19 mouse cellular contexts compared by ENCODE assay signal in genomic region chr3:117001686-117002485, GRCm38 (mm10). TPM values are rescaled to one million over a fixed set of nuclear protein-coding genes. Genes with fewer than 3 reads are reported as not detected.
DNase-seq lines count a peak whose midpoint lies in the region; ATAC-seq and TF ChIP-seq lines count a peak whose summit lies in the region.
"Had no signal": no experiment of that assay in that cellular context is flagged by ENCODE, and none has a peak within 500 bp of the region (broad histone marks: within the 10 kb centered on the region; RNA-seq: fewer than 3 reads in every experiment).

No protein-coding gene starts in this region.

- no peaks in the 10 kb centered on the region for H3K9me3 ChIP-seq in forebrain, embryonic 14.5 days (replicated peaks; ENCODE audit: control insufficient read depth, low read length)
- H3K9me3 ChIP-seq in hindbrain, postnatal 0 days (ENCODE audit: low read length): no peaks in the 10 kb centered on the region
- H3K9me3 ChIP-seq in midbrain, postnatal 0 days (ENCODE audit: low read length): no peaks in the 10 kb centered on the region

- DNase-seq in kidney, postnatal 14 days: peak; percentile 17
- DNase-seq in kidney, adult 18-20 months: no peak
- peak; percentile 46 for DNase-seq in forebrain, embryonic 14.5 days (ENCODE audit: low spot score)
- DNase-seq in hindbrain, postnatal 0 days (ENCODE audit: low spot score): peak; percentile 15
- DNase-seq in midbrain, postnatal 0 days (ENCODE audit: low spot score): peak; percentile 12
- DNase-seq in frontal cortex, postnatal 36 days (ENCODE audit: low spot score in 2 of 2): no peak
- DNase-seq in right cerebral cortex, adult 2 months (ENCODE audit: low spot score in 2 of 2): no peak
- DNase-seq: B cell, adult 2 months; cerebellum, adult 8-10 months; heart, adult 18-20 months; heart, postnatal 14 days; kidney, adult 8-10 months; lung, adult 18-20 months had no signal

- H3K4me3 ChIP-seq in forebrain, embryonic 14.5 days (ENCODE audit: low read depth, low read length): no peak overlapping the region
- H3K4me3 ChIP-seq in hindbrain, postnatal 0 days (ENCODE audit: low read length): no peak overlapping the region
- H3K4me3 ChIP-seq in midbrain, postnatal 0 days (ENCODE audit: low read depth, low read length): no peak overlapping the region

- no peaks in the 10 kb centered on the region for H3K36me3 ChIP-seq in forebrain, embryonic 14.5 days (ENCODE audit: control insufficient read depth, insufficient read depth, low read length)
- H3K36me3 ChIP-seq in hindbrain, postnatal 0 days (ENCODE audit: insufficient read depth, low read length): no peaks in the 10 kb centered on the region
- no peaks in the 10 kb centered on the region for H3K36me3 ChIP-seq in midbrain, postnatal 0 days (ENCODE audit: insufficient read depth, low read length)

- 0 out of 2 replicates have a peak, but pooled peaks cover 5% of the 10 kb centered on the region for H3K4me1 ChIP-seq in forebrain, embryonic 14.5 days (ENCODE audit: control insufficient read depth, insufficient read depth, low read length)
- peaks cover 9% of the 10 kb centered on the region; the same call in 1 of the 2 replicates for H3K4me1 ChIP-seq in hindbrain, postnatal 0 days (ENCODE audit: insufficient read depth, low read length)
- H3K4me1 ChIP-seq in midbrain, postnatal 0 days (ENCODE audit: insufficient read depth, low read length): no peaks in the 10 kb centered on the region

- H3K4me2 ChIP-seq in forebrain, embryonic 14.5 days (ENCODE audit: low read length): no peak overlapping the region
- no peak overlapping the region for H3K4me2 ChIP-seq in hindbrain, postnatal 0 days (ENCODE audit: low read depth, low read length)
- H3K4me2 ChIP-seq in midbrain, postnatal 0 days (ENCODE audit: low read depth, low read length, poor library complexity, severe bottlenecking): no peak overlapping the region

- peak; percentile 76 for ATAC-seq in forebrain, embryonic 14.5 days
- 0 out of 2 replicates have a peak, but pooled peaks have one; percentile 43 for ATAC-seq in hindbrain, postnatal 0 days
- 0 out of 2 replicates have a peak, but pooled peaks have one; percentile 23 for ATAC-seq in midbrain, postnatal 0 days (ENCODE audit: low FRiP score)
- no peak for ATAC-seq in erythroblast, adult 5-6 weeks (replicated peaks; ENCODE audit: low FRiP score, poor library complexity, severe bottlenecking)

- 14% methylated on average over 9 of the region's 9 CpGs for WGBS in forebrain, embryonic 14.5 days
- 21% methylated on average over 9 of the region's 9 CpGs for WGBS in hindbrain, postnatal 0 days
- WGBS in midbrain, postnatal 0 days: 35% methylated on average over 9 of the region's 9 CpGs

- H3K27me3 ChIP-seq in forebrain, embryonic 14.5 days (replicated peaks; ENCODE audit: control insufficient read depth, insufficient read depth, low read length): no peaks in the 10 kb centered on the region
- no peaks in the 10 kb centered on the region for H3K27me3 ChIP-seq in hindbrain, postnatal 0 days (ENCODE audit: insufficient read depth, low read length)
- no peaks in the 10 kb centered on the region for H3K27me3 ChIP-seq in midbrain, postnatal 0 days (ENCODE audit: insufficient read depth, low read length)

- H3K9ac ChIP-seq in forebrain, embryonic 14.5 days (ENCODE audit: low read length): no peak overlapping the region
- H3K9ac ChIP-seq in hindbrain, postnatal 0 days (replicated peaks; ENCODE audit: low read length): no peak overlapping the region
- no peak overlapping the region for H3K9ac ChIP-seq in midbrain, postnatal 0 days (replicated peaks; ENCODE audit: low read length, poor library complexity, severe bottlenecking)

- no peak for TF ChIP-seq CTCF in hindbrain, postnatal 0 days (IDR thresholded peaks at IDR 0.05; ENCODE audit: low read depth)
- no peak for TF ChIP-seq CTCF in midbrain, postnatal 0 days (IDR thresholded peaks at IDR 0.05)

- peak overlapping the region; percentile 16; the same call in 1 of the 2 replicates for H3K27ac ChIP-seq in forebrain, embryonic 14.5 days (ENCODE audit: low read depth, low read length)
- H3K27ac ChIP-seq in hindbrain, postnatal 0 days: no peak overlapping the region
- H3K27ac ChIP-seq in midbrain, postnatal 0 days (ENCODE audit: low read depth, low read length): no peak overlapping the region

RNA-seq across cellular contexts. Expression of gene Palmd, which starts 33.1 kb away (rescaled TPM):
- polyA plus RNA-seq in forebrain, embryonic 14.5 days (2014; fragmentation: Nextera tagmentation; extraction: Ambion mirVana): 15.9 and 17.3 TPM in 2 replicates
- 2.9 and 4.9 TPM in 2 replicates for total RNA-seq in hindbrain, postnatal 0 days (2014; rRNA removed)
- polyA plus RNA-seq in hindbrain, postnatal 0 days (2015; fragmentation: Nextera tagmentation; extraction: Ambion mirVana): 9.1 and 9.7 TPM in 2 replicates
- total RNA-seq in midbrain, postnatal 0 days (2014; rRNA removed): 3.5 and 10.7 TPM in 2 replicates
- 6.1 and 6.7 TPM in 2 replicates for polyA plus RNA-seq in midbrain, postnatal 0 days (2015; fragmentation: Nextera tagmentation; extraction: Ambion mirVana)
- not detected in 2 replicates for total RNA-seq in erythroblast, adult 5-6 weeks (2015; ENCODE audit: low replicate concordance)
- 0.42 TPM in 1 of 2 replicates, not detected in the other for total RNA-seq in erythroblast, adult 5-6 weeks (2017; ENCODE audit: low replicate concordance)
- total RNA-seq: megakaryocyte-erythroid progenitor cell, adult 5-6 weeks had no signal

RNA-seq across cellular contexts. Expression of gene 4930455H04Rik, which starts 33.8 kb away (rescaled TPM):
- polyA plus RNA-seq in forebrain, embryonic 14.5 days (2014; fragmentation: Nextera tagmentation; extraction: Ambion mirVana): not detected in 2 replicates
- total RNA-seq in hindbrain, postnatal 0 days (2014; rRNA removed): not detected in 2 replicates
- polyA plus RNA-seq in hindbrain, postnatal 0 days (2015; fragmentation: Nextera tagmentation; extraction: Ambion mirVana): not detected in 2 replicates
- total RNA-seq in midbrain, postnatal 0 days (2014; rRNA removed): not detected in 2 replicates
- not detected in 2 replicates for polyA plus RNA-seq in midbrain, postnatal 0 days (2015; fragmentation: Nextera tagmentation; extraction: Ambion mirVana)
- not detected in 2 replicates for total RNA-seq in erythroblast, adult 5-6 weeks (2015; ENCODE audit: low replicate concordance)
- not detected in 2 replicates for total RNA-seq in erythroblast, adult 5-6 weeks (2017; ENCODE audit: low replicate concordance)
- total RNA-seq: ES-E14; heart, postnatal 14 days; layer of hippocampus, adult 8-10 months; left cerebral cortex, postnatal 25 days; megakaryocyte-erythroid progenitor cell, adult 5-6 weeks had no signal
- polyA plus RNA-seq: small intestine, adult 2 months had no signal

Comparison
In these comparisons a context has a peak if more than half of its experiments do, and no peak if none do; other contexts are left out.
1. DNase-seq: peak in kidney, postnatal 14 days (single experiment), forebrain, embryonic 14.5 days (single experiment), hindbrain, postnatal 0 days (single experiment) and midbrain, postnatal 0 days (single experiment); none in kidney, adult 18-20 months (single experiment), frontal cortex, postnatal 36 days (0 of 2) and right cerebral cortex, adult 2 months (0 of 2).